Mouse (Mus musculus) spleen, postnatal 14 days (tissue): Measurements from ENCODE around the gene Dennd5b.
"Not testable (repeated sequence)": the region's sequence is repeated elsewhere in the genome, so short reads cannot be mapped to it uniquely, and the experiment has no call there.

Experiments used
- DNase-seq, 2 experiments: peaks; one replicate each; pipeline ENCODE4 v3.0.0; 2021 to 2022; ENCODE audit warnings: low spot score in 2 of 2

Gene Dennd5b

DNA sequence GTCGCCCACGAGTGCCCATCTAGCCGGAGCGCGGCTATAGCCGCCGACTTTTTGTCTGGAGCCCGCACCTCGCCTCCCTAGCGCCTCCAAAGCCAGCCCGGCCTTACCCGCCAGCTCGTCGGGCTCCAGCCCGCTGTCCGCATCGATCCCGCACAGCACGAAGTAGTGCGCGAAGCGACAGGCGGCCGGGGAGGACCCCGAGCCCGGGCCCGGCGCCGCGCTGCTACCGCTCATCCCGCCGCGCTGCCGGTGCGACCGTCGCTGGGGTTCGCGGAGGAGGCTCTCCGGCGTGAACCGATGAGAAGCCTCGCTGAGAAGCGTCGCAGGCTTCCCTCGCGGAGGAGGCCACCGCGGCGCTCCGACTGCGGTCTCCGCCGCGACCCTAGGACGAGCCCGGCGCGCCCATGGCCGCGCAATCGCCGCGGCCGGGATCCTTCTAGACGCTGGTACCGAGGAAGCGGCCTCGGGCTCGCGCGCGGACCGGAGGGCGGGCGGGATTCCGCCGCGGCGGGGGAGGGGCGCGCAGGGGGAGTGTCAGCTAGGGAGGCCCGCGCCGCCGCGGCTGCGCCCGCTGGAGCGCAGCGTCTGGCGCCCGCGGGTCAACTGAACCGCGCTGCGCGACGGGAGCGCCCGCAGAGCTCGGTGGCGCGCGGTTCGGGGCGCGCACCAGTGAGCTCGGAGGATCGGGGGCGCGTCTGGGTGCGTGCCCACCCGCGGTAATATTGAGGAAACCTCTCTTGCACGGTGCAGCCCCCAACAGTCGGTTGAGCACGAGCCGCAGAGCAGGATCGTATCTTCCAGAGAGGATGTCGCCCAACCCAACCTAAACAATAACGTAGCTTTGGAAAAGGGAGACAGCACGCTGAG is at the start of gene Dennd5b:
Gene Dennd5b, minus strand, starts transcription at position 605 of the 867 bp plus-strand sequence.
- DNase-seq, result peak; percentile 20 to 37

DNA sequence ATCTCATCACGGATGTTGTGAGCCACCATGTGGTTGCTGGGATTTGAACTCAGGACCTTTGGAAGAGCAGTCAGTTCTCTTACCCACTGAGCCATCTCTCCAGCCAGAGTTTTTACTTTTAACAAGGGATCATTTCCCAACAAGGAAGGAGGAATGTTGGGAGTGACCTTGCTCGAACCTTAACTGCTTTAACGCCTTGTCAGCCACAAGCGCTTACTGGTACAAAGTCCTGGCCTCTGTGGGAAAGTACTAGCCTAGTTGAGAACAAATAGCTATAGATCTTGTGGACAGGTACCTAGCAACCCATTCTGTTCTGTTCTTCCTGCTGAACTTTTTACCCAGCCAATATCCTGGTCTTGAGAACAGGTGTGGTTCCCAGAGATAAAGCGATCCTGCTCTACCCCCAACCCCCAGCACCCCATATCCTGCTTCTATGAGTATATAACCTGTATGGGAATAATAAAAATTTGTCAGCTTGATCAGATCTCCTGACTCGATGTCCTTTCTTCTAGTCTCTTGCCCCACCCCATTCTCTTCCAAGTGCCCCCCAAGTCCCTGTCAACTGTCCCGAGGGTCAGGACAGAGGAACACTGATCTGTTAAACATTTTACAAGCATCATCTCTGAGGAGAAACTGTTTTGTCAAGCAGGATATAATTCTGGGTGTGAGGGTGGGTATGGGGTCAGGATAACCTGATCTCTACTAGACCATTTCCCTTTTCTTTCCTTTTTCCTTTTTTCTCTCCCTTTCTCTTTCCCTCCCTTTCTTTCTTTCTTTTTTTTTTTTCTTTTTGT is 47.2 kb upstream of the Dennd5b start:
- no peak for DNase-seq

DNA sequence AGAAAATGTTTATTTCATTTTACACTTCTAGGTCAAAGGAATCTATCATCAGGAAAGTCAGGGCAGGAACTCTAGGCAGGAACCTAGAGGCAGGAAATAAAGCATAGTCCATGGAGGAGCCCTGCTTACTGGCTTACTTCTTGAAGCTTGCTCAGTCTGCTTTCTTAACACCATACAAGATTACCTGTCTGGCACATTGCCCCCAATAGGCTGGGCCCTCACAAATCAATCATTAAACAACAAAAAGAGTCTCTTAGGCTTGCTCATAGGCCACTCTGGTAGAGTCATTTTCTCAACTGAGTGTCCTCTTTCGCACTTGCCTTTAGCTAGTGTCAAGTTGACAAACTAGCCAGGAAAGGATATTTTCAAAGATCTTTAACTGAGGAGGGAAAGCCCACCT is 43.7 kb upstream of the Dennd5b start:
- no peak for DNase-seq

DNA sequence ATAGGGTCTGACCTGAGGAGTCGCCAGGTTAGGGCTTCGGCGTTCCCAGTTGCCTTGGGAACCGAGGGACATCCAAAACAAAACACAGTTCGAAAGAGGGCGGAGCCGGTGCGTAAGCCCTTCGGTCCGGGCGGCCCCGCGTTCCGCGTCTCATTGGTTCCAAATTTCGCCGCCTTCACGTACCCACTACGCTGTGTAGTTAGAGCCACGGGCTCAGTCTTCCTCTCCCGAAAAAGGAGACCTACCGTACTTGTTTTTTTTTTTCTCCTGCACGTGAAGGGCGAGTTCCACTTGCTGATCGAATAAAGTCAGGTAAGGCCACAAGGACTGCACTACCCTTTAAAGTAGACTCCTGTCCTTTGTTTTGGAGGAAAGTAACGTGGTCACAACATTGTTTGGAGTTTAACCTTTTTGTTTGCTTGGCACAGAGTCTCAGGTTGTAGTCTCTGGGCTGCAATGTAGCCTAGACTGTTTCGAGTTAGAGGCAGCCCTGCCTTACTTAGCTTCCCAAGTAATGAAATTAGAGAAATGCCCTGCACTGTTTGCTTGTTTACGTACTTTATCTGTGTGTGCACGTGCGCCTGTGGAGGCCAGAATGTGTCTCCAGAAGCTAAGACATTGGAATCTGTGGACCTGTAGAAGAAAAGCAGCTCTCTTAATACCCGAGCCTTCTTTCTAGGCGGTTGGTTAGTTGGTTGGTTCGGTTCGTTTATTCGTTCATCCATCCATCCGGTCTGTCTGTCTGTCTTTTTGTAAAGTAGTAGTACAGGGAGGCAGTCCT is 40.1 kb upstream of the Dennd5b start:
- peak; percentile 80 to 86 for DNase-seq

DNA sequence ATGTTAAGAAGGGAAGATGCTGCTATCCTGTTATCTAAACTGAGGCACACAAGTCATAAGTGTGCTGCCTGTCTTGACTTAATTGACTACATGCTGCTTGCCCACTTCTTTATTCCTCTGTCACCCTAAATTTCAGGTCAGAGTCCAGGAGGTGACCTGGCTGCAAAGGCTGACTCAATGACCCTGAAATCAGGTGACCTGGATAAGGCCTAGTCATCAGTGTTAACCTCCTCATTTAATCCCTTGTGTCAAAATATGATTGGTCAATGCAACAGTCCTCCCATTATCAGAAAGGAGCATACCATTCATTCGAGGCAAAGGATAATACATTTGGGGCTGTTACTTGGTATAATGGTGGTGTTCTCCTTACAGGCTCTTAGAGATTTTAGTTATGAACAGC is 38.0 kb upstream of the Dennd5b start, which contains the start of gene Etfbkmt:
Gene Etfbkmt, plus strand, starts transcription at position 379 of the 400 bp plus-strand sequence.
- DNase-seq, result no peak

DNA sequence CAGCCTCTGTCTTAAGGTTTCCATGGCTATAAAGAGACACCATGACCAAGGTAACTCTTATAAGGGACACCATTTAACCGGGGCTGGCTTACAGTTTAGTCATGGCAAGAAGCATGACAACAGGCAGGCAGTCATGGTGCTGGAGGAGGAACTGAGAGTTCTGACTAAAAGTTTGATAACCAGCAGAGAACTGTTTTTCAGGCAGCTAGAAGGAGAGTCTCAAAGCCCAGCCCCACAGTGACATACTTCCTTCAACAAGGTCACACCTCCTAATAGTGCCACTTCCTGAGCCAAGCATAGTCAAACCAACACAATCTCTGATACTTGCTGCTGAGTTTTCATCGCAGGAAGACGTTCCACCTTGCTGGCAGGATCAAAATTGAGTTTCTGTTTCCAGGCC is 37.5 kb upstream of the Dennd5b start:
- DNase-seq, result no peak

DNA sequence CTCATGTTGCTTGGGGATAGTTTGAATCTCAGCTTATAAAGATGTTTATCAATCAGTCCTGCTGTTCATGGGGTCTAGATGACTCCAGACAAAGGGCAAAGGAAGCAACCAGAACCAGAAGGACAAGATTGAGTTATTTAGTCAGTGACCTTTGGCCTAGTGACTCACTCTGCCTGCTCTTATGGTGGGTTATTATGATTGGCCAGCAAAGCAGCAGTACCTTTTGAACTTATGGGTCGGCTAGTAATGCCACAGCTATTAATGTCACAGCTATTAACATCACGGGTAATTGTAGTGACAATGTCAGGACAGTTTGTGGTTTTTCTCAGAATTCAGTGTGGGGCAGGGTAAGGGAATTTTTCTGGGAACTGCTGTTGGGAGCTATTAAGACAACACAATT is 36.5 kb upstream of the Dennd5b start:
- DNase-seq, result no peak

DNA sequence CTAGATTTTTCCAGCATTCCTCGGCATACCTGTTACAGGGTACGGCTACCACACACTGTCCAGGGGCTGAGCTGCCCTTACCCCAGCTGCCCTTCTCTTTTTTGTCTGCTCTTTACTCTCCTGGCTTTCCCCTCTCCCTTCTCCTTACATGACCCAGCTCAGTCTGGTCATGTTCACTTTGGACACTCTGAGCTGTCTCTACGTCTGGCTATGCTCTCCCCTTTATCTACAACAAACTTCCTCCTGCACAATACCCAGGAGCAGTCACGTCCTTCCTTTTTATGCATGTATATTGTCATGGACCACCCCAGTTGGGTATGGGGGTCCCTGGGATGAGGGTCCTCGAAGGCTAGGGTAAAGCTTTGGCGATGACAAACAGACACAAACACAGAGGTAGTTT is 34.2 kb upstream of the Dennd5b start:
- DNase-seq, result no peak

DNA sequence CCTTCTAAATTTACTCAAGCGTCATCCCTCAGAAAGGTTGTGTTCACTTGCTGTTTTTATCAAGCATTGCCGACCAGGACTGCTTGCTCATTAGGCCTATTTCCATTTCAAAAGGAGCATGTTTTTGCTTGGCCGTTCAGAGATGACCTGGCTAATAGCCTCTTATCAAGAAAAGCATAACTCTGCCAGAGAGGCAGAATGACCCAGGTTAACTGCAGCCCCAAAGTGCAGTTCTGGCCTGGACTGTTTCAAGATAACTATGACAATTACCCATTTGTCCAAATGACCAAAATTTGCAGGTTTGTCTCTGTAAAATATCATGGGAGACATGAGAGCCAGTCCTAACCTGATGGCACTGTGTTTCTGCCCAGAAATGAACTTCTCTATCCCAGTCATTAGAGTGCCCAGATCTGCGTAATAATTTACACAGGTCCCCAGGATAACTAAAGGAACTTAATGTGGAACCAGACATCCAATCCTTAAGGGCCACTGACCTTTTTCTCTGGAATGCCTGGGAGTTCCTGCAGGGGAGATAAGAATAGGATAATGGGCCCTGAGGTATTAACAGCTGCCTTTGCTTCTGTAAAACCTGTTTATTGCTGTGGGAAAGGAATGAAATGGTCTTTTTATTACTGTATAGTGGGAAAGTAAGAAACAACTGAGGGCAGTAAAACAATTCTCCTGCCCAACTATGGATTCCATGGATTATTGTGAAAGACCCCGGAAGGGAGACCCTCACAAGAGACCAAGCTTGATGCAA is 33.1 kb upstream of the Dennd5b start:
- DNase-seq, result no peak

DNA sequence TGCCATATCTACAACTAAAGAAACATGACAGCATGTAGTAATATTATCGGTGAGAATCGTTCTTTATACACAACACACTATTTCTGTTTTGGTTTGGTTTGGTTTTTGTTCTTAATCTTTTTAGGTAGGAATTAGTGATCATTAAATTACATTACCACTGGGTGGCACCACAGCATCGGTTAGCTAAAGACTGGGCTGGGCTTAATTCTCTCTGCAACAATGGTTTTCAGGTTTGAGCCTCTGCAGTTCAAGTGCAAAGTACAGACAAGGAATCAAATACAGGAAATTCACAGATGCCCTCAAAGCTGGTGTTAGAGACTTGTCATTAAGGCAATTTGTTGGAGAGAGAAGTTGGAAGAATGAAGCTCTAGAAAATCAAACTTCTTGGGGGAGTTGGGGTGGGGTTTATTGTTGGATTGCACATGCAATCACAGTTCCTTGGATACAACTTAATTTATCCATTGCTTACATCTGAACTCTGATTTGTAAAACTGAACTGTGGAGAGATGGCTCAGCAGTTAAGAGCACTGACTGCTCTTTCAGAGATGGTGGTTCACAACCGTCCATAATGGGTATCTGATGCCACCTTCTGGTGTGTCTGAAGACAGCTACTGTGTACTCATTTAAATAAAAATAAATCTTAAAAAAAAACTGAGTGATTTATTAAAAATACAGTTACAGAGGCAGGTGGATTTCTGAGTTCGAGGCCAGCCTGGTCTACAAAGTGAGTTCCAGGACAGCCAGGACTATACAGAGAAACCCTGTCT is 31.0 kb upstream of the Dennd5b start:
- DNase-seq, result peak in 1 of 2 experiments; percentile 26

DNA sequence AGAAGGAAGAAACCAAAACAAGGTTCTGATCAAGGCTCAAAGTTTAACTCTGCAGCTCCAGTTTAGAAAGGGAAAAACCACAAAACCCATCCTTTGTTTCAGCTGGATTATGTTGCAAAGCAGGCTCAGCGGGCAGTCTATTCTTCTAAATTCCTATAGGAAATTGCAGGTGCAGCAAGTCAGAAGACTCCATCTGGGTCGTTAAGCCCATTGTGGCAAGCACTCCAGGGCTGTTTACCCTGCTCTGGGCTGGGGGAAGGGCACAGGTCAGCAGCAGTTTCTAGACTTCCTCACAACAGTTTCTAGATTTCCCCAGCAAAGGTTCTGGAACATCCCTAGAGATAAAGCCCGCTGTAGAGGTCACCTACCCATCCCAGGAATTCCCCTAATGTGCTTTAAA is 29.6 kb upstream of the Dennd5b start:
- no peak for DNase-seq

DNA sequence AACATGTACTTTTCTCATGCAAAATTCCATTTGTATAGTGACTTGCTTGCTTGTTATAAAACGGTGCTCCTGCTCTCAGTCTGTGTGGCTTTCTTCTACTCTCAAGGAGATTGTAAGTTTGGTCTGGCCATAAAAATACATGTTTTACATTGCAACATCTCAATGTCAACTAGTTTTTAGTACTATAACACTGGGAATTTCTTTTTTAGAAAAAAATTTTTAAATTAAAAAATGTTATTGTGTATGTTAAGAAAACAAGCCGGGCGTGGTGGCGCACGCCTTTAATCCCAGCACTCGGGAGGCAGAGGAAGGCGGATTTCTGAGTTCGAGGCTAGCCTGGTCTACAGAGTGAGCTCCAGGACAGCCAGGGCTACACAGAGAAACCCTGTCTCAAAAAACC is 28.4 kb upstream of the Dennd5b start, which contains the start of gene Gm10203:
Gene Gm10203, plus strand, starts transcription at position 301 of the 400 bp plus-strand sequence.
- not testable (repeated sequence) for DNase-seq

DNA sequence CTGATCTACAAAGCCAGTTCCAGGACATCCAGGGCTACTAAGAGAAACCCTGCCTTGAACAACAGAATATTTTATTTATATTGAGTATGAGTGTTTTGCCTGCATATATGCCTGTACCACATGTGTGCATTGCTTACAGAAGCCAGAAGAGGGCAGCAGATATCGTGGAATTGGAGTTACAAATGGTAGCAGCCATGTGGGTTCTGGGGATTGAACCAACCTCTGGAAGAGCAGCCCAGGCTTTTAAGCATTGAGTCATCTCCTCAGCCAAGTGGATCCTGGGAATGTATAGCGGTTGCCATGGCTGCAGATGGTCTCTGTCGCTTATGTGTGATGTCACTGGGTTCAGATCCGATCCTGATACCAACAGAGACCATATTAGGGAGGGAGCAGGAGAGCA is 25.2 kb upstream of the Dennd5b start:
- DNase-seq, result peak; percentile 17 to 52

DNA sequence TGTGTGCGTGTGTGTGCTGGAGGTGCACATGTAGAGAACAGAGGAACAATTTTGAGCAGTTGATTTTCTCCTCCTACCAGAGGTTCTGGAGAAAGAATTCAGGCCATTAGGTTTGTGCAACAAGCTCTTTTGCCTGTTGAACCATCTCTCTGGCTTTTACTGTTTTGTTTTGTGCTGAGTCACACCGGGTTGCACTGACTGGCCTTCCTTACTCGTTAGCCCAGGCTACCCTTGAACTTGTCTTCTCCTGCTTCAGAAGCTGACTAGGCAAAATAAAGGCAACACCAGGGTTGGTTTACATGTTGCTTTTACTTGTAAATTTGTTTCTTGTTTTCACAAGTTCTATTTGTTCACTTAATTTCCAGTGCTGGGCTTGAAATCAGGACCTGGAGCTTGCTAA is 21.6 kb upstream of the Dennd5b start:
- DNase-seq, result no peak

DNA sequence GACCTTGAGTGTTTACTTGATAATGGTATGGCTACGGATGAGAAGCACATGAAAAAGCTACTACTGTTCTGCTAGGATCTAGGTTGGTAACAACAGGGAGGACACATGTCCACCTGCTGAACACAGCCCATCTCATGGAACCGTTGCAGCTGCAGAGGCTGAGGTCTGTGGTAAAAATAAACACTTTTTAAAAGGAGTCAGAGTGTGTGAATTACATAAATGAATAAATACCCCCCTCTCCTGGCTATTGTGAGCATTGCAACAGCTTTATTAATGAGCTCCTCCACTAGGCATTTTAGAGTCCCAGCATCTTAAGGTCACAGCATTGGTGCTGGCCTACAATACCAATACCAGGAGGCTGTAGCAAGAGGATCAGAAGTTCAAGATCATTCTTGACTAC is 18.4 kb upstream of the Dennd5b start:
- peak in 1 of 2 experiments; percentile 40 for DNase-seq

DNA sequence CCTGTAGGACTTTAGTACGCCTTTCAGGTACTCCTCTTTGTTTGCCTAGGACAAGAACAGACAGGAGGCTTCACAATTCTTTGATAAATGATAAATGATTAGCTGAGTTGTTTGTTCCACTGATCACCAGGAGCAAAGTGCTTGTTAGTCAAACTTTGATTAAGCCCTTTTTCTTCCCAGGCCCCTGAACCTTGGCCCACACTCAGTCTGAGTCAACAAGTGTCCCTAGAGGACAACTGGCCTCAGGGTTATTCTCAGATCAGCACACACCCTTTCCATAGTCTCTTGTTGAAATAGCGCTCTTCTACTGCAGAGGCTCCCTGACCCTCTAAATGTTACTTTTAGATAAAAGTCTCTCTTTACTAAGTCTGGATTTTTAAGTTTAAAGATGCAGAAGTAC is 17.5 kb upstream of the Dennd5b start:
- no peak for DNase-seq

DNA sequence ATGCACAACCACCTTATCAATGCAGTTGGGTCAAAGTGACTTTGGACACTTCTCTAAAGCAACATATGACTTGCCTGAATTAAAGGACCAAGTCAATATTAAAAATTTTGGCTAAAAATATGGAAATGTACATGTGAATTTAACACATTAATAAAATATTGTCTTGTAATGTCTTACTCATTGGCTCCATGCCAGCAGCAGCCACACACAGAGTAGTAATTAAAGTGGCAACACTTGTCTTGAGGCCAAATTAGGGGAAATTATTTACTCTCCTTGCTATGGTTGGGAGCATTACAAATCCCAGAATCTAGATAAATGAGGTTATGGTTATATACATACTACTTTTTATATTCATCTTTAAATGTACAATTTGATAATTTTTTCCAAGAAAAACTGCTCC is 15.5 kb upstream of the Dennd5b start:
- DNase-seq, result no peak

DNA sequence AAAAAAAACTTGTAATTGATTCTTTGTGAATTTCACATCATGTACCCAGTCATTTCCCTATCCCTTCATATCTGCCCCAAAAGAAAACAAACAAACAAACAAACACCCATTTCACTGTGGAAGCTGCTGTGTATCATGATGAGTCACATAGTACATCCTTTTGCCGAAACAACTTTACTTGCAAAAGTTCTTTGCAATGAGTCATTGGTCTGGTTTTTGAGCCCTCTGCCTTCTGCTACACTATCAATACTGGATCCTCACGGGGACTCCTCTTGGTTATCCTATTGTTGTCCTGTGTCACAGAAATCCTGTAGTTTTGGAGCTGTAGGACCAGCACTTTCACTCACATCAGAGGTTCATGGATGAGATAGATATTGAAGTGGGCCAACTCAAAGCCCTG is 7.4 kb upstream of the Dennd5b start:
- DNase-seq, result no peak

DNA sequence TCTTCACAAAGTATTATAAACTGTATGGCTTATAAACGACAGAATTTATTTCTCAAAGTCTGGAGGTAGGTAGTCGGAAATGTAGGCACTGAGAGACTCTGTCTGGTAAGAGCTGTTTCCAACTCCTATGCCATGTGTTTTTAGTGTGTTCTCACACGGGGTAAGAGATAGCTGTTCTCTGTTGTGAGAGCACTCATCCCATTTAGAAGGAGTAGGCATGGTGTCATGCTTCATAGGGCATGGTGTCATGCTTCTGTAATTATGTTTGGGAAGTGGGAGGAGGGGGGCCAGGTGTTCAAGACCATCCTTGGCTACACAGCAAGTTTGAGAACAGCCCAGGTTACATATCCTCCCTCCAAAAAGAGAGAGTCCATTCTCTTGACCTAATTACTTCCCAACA is 6.1 kb upstream of the Dennd5b start:
- DNase-seq, result no peak

DNA sequence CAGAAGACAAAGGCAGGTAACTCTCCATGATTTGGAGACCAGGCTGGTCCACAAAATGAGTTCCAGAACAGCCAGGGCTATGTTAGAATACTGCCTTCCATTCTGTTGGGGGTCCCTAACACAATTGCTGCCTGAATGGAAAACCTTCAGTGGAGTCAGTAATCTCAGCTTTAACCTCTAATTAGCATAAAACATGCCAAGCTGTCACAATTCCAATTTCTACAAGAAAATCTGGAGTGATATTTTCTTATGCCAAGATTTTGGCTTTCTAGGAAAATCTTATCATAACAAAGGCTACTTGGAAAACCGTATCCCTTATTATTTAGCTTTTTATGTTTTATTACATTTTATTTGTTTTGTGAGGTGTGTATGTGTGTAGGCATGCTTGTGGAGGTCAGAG is 2.0 kb upstream of the Dennd5b start:
- no peak for DNase-seq

DNA sequence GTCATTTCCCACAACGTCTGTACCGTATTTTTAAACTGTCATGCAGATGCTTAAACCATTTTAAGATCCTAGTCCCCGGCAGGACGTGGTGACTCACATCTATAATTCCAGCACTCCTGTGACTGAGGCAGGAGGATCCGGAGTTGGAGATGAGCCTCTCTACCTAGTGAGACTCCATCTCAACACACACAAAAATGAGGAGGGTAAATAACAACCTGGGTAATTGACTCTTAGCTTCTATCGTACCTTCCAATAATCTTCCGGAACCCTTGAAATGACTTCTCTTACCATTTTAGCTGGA is 413 bp upstream of the Dennd5b start:
- no peak for DNase-seq
